22 mouse cellular contexts compared by ENCODE assay signal in the genomic region with DNA sequence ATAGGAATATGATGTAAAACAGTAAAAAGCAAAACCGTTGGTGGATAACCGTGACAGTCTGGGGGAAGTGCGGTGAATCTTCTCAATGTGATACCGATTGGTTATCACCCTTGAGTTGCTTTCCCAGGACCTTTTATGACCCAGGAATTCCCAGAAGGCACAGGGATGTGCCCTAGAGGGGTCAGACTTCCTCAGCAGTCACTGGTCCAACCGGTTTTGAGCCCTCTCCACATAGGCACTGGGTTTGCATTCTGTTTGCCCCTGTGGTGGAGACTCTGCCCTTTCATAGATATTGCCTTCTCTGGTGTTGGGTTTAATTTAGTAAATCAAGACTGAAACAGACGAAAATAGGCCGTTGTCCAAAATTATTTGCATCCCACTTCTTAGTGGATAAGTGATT. TPM values are rescaled to one million over a fixed set of nuclear protein-coding genes. Genes with fewer than 3 reads are reported as not detected.
DNase-seq lines count a peak whose midpoint lies in the region; ATAC-seq and TF ChIP-seq lines count a peak whose summit lies in the region.
"Had no signal": no experiment of that assay in that cellular context is flagged by ENCODE, and none has a peak within 500 bp of the region (broad histone marks: within the 10 kb centered on the region; RNA-seq: fewer than 3 reads in every experiment).

No protein-coding gene starts in this region.

- TF ChIP-seq EP300 in lung, postnatal 0 days (IDR thresholded peaks at IDR 0.05): no peak

- H3K27ac ChIP-seq in lung, embryonic 16.5 days (ENCODE audit: low read length): peak overlapping the region; percentile 36; the same call in 1 of the 2 replicates
- no peak overlapping the region for H3K27ac ChIP-seq in lung, postnatal 0 days (ENCODE audit: low read length)
- H3K27ac ChIP-seq: embryonic facial prominence, embryonic 13.5 days; forebrain, embryonic 12.5 days; gastrocnemius, adult 2 months; heart, embryonic 13.5 days; hindbrain, embryonic 12.5 days had no signal

- ATAC-seq in lung, embryonic 16.5 days (ENCODE audit: low read depth): no peak
- peak; percentile 60; the same call in 1 of the 2 replicates for ATAC-seq in lung, postnatal 0 days
- ATAC-seq: CD4-positive, CD25-positive, alpha-beta regulatory T cell, adult 4 months had no signal

- peaks cover 7% of the 10 kb centered on the region; the same call in 1 of the 2 replicates for H3K4me1 ChIP-seq in lung, embryonic 16.5 days (replicated peaks; ENCODE audit: control insufficient read depth, insufficient read depth, low read length)
- peaks cover 2% of the 10 kb centered on the region; the same call in 1 of the 2 replicates for H3K4me1 ChIP-seq in lung, adult 2 months (ENCODE audit: control insufficient read depth, insufficient read depth, low read length)
- H3K4me1 ChIP-seq in lung, postnatal 0 days (ENCODE audit: insufficient read depth, low read depth, low read length): no peaks in the 10 kb centered on the region
- H3K4me1 ChIP-seq: embryonic facial prominence, embryonic 13.5 days; forebrain, embryonic 12.5 days; hindbrain, embryonic 12.5 days had no signal

- TF ChIP-seq POLR2A in lung, adult 2 months (IDR thresholded peaks at IDR 0.05; ENCODE audit: borderline replicate concordance, extremely low read depth, low read depth, low read length): no peak

- no peak overlapping the region for H3K4me3 ChIP-seq in lung, embryonic 16.5 days (ENCODE audit: low read length)
- H3K4me3 ChIP-seq in lung, adult 2 months (replicated peaks; ENCODE audit: extremely low read depth, low read depth, low read length): no peak overlapping the region
- H3K4me3 ChIP-seq in lung, postnatal 0 days (ENCODE audit: low read depth, low read length): no peak overlapping the region
- H3K4me3 ChIP-seq: embryonic facial prominence, embryonic 13.5 days; forebrain, embryonic 12.5 days; gastrocnemius, adult 2 months; heart, embryonic 13.5 days; hindbrain, embryonic 12.5 days had no signal

- no peak overlapping the region for H3K4me2 ChIP-seq in lung, embryonic 16.5 days (ENCODE audit: low read depth, low read length)
- H3K4me2 ChIP-seq in lung, postnatal 0 days (replicated peaks; ENCODE audit: low read depth, low read length): no peak overlapping the region
- H3K4me2 ChIP-seq: embryonic facial prominence, embryonic 13.5 days; forebrain, embryonic 12.5 days; heart, embryonic 13.5 days; hindbrain, embryonic 12.5 days had no signal

- DNase-seq in embryo, embryonic 10 days (ENCODE audit: low spot score): peak; percentile 17
- no peak for DNase-seq in embryo, embryonic 10.5 days (ENCODE audit: low spot score)
- no peak for DNase-seq in lung, adult 2 months
- no peak for DNase-seq in lung, postnatal 0 days (ENCODE audit: low spot score)
- DNase-seq in spleen, postnatal 14 days (ENCODE audit: low spot score in 2 of 2): no peak
- DNase-seq in gastrocnemius, postnatal 10 days: no peak
- DNase-seq: adrenal gland, adult 8-10 months; adrenal gland, postnatal 36 days; B cell, adult 2 months; cerebellum, adult 11 months; cerebellum, adult 8-10 months; cerebellum, postnatal 14 days; gastrocnemius, adult 2 months; gastrocnemius, postnatal 36 days; heart, postnatal 4 days had no signal

- no peaks in the 10 kb centered on the region for H3K27me3 ChIP-seq in lung, embryonic 16.5 days (ENCODE audit: control insufficient read depth, insufficient read depth, low read depth, low read length)
- H3K27me3 ChIP-seq in lung, postnatal 0 days (replicated peaks; ENCODE audit: insufficient read depth, low read length): no peaks in the 10 kb centered on the region
- H3K27me3 ChIP-seq: embryonic facial prominence, embryonic 13.5 days; forebrain, embryonic 12.5 days; heart, embryonic 13.5 days; hindbrain, embryonic 12.5 days had no signal

- 55% methylated on average over 7 of the region's 7 CpGs for WGBS in lung, embryonic 16.5 days
- 65% methylated on average over 7 of the region's 7 CpGs for WGBS in lung, adult 2 months
- WGBS in lung, postnatal 0 days: 55% methylated on average over 7 of the region's 7 CpGs

- 0 out of 2 replicates have a peak, but pooled peaks cover 2% of the 10 kb centered on the region for H3K36me3 ChIP-seq in lung, embryonic 16.5 days (ENCODE audit: control insufficient read depth, insufficient read depth, low read length)
- no peaks in the 10 kb centered on the region for H3K36me3 ChIP-seq in lung, postnatal 0 days (ENCODE audit: insufficient read depth, low read length)
- H3K36me3 ChIP-seq: embryonic facial prominence, embryonic 13.5 days; forebrain, embryonic 12.5 days; heart, embryonic 13.5 days; hindbrain, embryonic 12.5 days had no signal

- H3K9ac ChIP-seq in lung, embryonic 16.5 days (ENCODE audit: low read length): no peak overlapping the region
- H3K9ac ChIP-seq in lung, postnatal 0 days (replicated peaks; ENCODE audit: low read depth): no peak overlapping the region
- H3K9ac ChIP-seq: embryonic facial prominence, embryonic 13.5 days; forebrain, embryonic 12.5 days; heart, embryonic 13.5 days; hindbrain, embryonic 12.5 days had no signal

- no peak for TF ChIP-seq CTCF in lung, adult 2 months (IDR thresholded peaks at IDR 0.05; ENCODE audit: insufficient read depth, low read length)
- TF ChIP-seq CTCF in lung, postnatal 0 days (IDR thresholded peaks at IDR 0.05): no peak

- no peaks in the 10 kb centered on the region for H3K9me3 ChIP-seq in lung, embryonic 16.5 days (ENCODE audit: control insufficient read depth, low read length)
- H3K9me3 ChIP-seq in lung, postnatal 0 days (ENCODE audit: low read length): no peaks in the 10 kb centered on the region
- H3K9me3 ChIP-seq: embryonic facial prominence, embryonic 13.5 days; forebrain, embryonic 12.5 days; G1E; heart, embryonic 13.5 days; hindbrain, embryonic 12.5 days had no signal

RNA-seq across cellular contexts. Expression of a gene that starts 20.8 kb away (rescaled TPM):
- polyA plus RNA-seq in lung, embryonic 16.5 days (2015; fragmentation: Nextera tagmentation; extraction: Ambion mirVana): 20.2 and 21.7 TPM in 2 replicates
- polyA plus RNA-seq in lung, adult 2 months (2012; rRNA removed): 109 and 110 TPM in 2 replicates
- 57.4 and 93.5 TPM in 2 replicates for polyA plus RNA-seq in lung, postnatal 0 days (2015; fragmentation: Nextera tagmentation; extraction: Ambion mirVana)
- 1 to 10 TPM; 1.3 to 1.5 TPM for total RNA-seq in gastrocnemius, postnatal 10 days (2021)
